Mouse (Mus musculus) small intestine, adult 2 months (tissue): ENCODE measurements around the gene Serpina3f. TPM values are rescaled to one million over a fixed set of nuclear protein-coding genes. Genes with fewer than 3 reads are reported as not detected.
"Not testable (repeated sequence)": the region's sequence is repeated elsewhere in the genome, so short reads cannot be mapped to it uniquely, and the experiment has no call there.

Experiments
- H3K27ac ChIP-seq: fragments of 200-500 bp; 2 replicates; pipeline ENCODE4 v1.5.1; 2012; ENCODE audit warnings: low read depth, low read length, control low read depth, inconsistent platforms; ENCODE audit not compliant: insufficient read depth
- H3K27me3 ChIP-seq: fragments of 200-500 bp; 2 replicates; pipeline ENCODE4 v1.6.1; 2012; ENCODE audit warnings: mild to moderate bottlenecking, moderate library complexity, low read length, inconsistent platforms; ENCODE audit not compliant: control insufficient read depth, insufficient read depth
- H3K36me3 ChIP-seq: fragments of 200-500 bp; 2 replicates; pipeline ENCODE4 v1.6.1; 2012; ENCODE audit warnings: mild to moderate bottlenecking, low read length, control low read depth, inconsistent platforms; ENCODE audit not compliant: control insufficient read depth, insufficient read depth
- H3K4me1 ChIP-seq: fragments of 200-500 bp; 2 replicates; pipeline ENCODE4 v1.6.1; 2012; ENCODE audit warnings: low read length, inconsistent platforms, mixed read lengths; ENCODE audit not compliant: control insufficient read depth, insufficient read depth, insufficient read length
- H3K4me3 ChIP-seq: fragments of 200-500 bp; 2 replicates; pipeline ENCODE4 v1.5.1; 2012; ENCODE audit warnings: low read depth, mild to moderate bottlenecking, control low read depth, inconsistent platforms, low read length, moderate library complexity
- CTCF ChIP-seq: fragments of 200-500 bp; IDR thresholded peaks from 2 replicates; pipeline ENCODE4 v1.5.1; 2012; ENCODE audit warnings: low read depth, mild to moderate bottlenecking, control low read depth, inconsistent platforms, low read length, moderate library complexity, mixed read lengths; ENCODE audit not compliant: insufficient replicate concordance, insufficient read length; ENCODE audit errors: extremely low read depth
- POLR2A ChIP-seq: fragments of 200-500 bp; IDR thresholded peaks from 2 replicates; pipeline ENCODE4 v1.6.1; 2012; ENCODE audit warnings: low read depth, mild to moderate bottlenecking, control low read depth, inconsistent platforms, low read length, moderate library complexity
- WGBS: fragments of 180-500 bp; shearing (Covaris S2); methylation state at CpG from one replicate; pipeline ENCODE4 v1.1.7; 2018; 5-methylcytosine and 5-hydroxymethylcytosine counted together
- polyA plus RNA-seq: library from polyadenylated mRNA; depleted of rRNA; stranded (reverse); fragments of >200 nt; gene quantifications from 2 replicates; pipeline ENCODE4 v1.2.3, GENCODE M21; 2012

The Serpina3f gene
- polyA plus RNA-seq, 1 experiment: 1.8 TPM

DNA sequence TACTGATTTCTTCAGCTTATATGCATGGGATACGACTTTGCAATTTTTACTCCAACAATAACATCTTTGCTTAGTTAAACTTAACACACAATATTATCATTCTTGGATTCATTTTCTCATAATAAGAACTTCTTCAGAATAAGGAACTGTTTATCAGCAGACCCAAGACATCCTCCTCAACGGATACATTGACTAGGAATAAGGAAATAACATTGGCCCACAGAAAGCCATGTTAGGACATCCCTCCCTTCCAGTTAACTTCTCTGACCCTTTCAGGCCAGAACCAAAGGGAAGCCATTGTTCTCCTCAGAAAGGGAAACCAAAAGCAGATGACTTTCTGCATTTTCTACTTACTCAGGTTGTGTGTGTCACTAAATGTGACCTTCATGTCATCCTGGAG is 16.4 kb downstream of the Serpina3f start:
- Histone ChIP-seq H3K4me1 (no peaks in the 10 kb centered on the region), H3K27ac (no peak overlapping the region), H3K36me3 (no peaks in the 10 kb centered on the region), H3K4me3 (no peak overlapping the region), H3K27me3 (no peaks in the 10 kb centered on the region)
- 61% methylated on average over 2 of the region's 2 CpGs for WGBS
- no peak for TF ChIP-seq CTCF
- TF ChIP-seq POLR2A: no peak

DNA sequence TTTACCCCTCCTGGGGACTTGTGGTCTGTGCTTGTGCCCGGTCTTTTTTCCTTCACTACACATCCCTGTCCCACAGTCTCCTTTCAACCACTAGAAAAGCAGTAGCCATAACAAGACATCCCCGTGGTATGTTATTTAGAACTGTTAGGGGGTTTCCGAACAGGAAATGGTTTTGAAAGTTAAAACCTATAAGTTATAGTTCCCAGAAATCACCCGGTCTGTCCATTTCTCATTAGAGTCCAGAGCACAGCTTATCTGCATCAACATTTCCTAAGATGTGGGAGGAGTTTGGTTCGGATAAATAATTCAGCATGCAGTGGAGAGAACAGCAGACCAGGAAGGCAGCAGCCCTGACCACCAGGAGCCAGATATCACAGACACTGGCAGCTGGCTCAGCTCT is 21.6 kb downstream of the Serpina3f start, which contains the start of gene Serpina3g:
TSS of gene Serpina3g (plus strand) at position 331 of the 400 bp plus-strand sequence.
- no peak within 1 kb of the TSS for H3K27ac ChIP-seq
- H3K4me3 ChIP-seq: peak within 1 kb of the TSS; percentile 33

GRCm38 (mm10) chr12:104238048-104238447 is 23.7 kb downstream of the Serpina3f start:
- 76% methylated on average over 1 of the region's 1 CpGs for WGBS

More for the DNA sequence above, 21.6 kb downstream of the Serpina3f start, which contains the start of gene Serpina3g:
- WGBS: 39% methylated on average over 5 of the region's 5 CpGs
- no peaks in the 10 kb centered on the region for H3K27me3 ChIP-seq
- no peak for TF ChIP-seq POLR2A
- TF ChIP-seq CTCF: no peak
- H3K36me3 ChIP-seq: 0 out of 2 replicates have a peak, but pooled peaks cover 2% of the 10 kb centered on the region
- no peaks in the 10 kb centered on the region for H3K4me1 ChIP-seq

DNA sequence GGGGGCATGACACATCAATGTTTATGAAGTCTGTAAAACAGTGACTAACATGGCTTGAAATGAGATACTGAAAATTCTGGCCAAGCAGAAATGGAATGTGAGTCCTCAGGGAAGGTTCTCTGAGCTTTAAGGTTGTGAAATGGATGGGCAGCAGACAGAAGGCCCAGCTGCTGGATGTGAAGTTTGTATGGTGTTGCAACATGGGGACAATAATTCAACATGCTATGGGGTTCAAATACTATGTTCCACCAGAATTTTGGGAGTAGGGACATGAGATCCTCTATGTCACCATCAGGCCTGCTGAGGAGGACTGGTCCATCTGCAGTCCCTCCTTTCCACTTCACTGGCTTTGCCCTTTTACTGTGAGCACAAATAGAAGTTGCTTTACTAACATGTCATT is 29.0 kb downstream of the Serpina3f start:
- Histone ChIP-seq H3K4me1 (no peaks in the 10 kb centered on the region), H3K27me3 (no peaks in the 10 kb centered on the region), H3K4me3 (no peak overlapping the region), H3K36me3 (0 out of 2 replicates have a peak, but pooled peaks cover 2% of the 10 kb centered on the region), H3K27ac (no peak overlapping the region)
- TF ChIP-seq CTCF (no peak), POLR2A (no peak)

More at GRCm38 (mm10) chr12:104238048-104238447, 23.7 kb downstream of the Serpina3f start:
- not testable (repeated sequence) for H3K36me3 ChIP-seq, H3K4me3 ChIP-seq, H3K27me3 ChIP-seq, H3K27ac ChIP-seq, H3K4me1 ChIP-seq

DNA sequence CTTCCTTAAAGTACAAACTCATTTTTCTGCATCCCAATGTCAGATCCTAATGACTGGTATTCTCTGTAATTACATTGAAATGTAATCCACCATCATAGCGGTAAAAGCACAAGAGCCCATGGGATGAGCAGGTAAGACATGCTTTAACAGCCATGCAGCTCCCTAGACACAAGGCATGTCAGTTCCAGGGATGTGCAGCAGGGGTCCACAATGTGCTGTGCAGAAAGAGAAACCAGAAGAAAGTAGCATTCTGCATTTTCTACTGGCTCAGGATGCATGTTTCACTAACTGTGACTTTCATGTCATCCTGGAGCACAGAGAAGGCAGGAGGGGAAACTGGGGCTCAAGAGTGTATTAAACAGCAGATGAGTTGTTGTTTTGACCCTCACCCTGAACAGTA is 30.7 kb downstream of the Serpina3f start:
- H3K4me1 ChIP-seq: no peaks in the 10 kb centered on the region
- H3K4me3 ChIP-seq: no peak overlapping the region
- TF ChIP-seq POLR2A (no peak), CTCF (no peak)
- 83% methylated on average over 1 of the region's 1 CpGs for WGBS
- H3K36me3 ChIP-seq: 0 out of 2 replicates have a peak, but pooled peaks cover 2% of the 10 kb centered on the region
- H3K27me3 ChIP-seq: no peaks in the 10 kb centered on the region
- H3K27ac ChIP-seq: no peak overlapping the region

GRCm38 (mm10) chr12:104245595-104245994 is 31.3 kb downstream of the Serpina3f start:
- H3K36me3 ChIP-seq: no peaks in the 10 kb centered on the region
- WGBS: 67% methylated on average over 3 of the region's 3 CpGs
- no peak overlapping the region for H3K27ac ChIP-seq
- no peaks in the 10 kb centered on the region for H3K4me1 ChIP-seq
- TF ChIP-seq CTCF: no peak
- TF ChIP-seq POLR2A: no peak
- no peaks in the 10 kb centered on the region for H3K27me3 ChIP-seq
- H3K4me3 ChIP-seq: no peak overlapping the region

GRCm38 (mm10) chr12:104247553-104248002 is 33.2 kb downstream of the Serpina3f start:
- Histone ChIP-seq H3K4me3 (no peak overlapping the region), H3K27me3 (no peaks in the 10 kb centered on the region), H3K36me3 (no peaks in the 10 kb centered on the region), H3K27ac (no peak overlapping the region), H3K4me1 (no peaks in the 10 kb centered on the region)
- TF ChIP-seq POLR2A (no peak), CTCF (no peak)

DNA sequence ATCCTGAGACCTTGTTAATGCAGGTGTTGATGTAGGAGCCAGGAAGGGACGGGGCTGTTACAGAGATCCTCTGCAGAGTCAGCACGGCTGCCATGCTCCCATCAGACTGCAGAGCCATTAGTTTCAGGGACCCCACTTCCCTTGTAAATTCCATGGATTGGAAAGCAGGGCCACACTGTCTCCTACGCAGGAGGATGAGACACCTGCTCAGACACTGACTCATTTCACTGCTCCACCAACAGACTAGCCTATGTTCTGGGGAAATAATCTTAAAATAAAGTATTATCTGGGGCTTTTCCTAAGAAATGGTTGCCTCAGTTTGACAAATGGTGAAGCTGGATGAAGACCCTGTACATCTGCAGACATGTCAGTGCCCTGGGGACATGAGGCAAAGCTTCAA is 33.9 kb downstream of the Serpina3f start:
- no peaks in the 10 kb centered on the region for H3K27me3 ChIP-seq
- TF ChIP-seq POLR2A (no peak), CTCF (no peak)
- H3K4me1 ChIP-seq: no peaks in the 10 kb centered on the region
- 78% methylated on average over 3 of the region's 3 CpGs for WGBS
- no peak overlapping the region for H3K4me3 ChIP-seq
- H3K36me3 ChIP-seq: no peaks in the 10 kb centered on the region
- no peak overlapping the region for H3K27ac ChIP-seq
